Mouse (Mus musculus): ENCODE measurements at regions not wholly inside any gene's neighbourhood (a gene's known extent, or its start where the extent isn't known, plus 50 kb on each side); places are given as distances from the start of the nearest gene placed in this dataset.

GRCm38 (mm10) chr1:184281768-184282167, 247.7 kb upstream of the 1700056E22Rik start:
- no peak for TF ChIP-seq CTCF (IDR thresholded peaks at IDR 0.05; ENCODE audit: control insufficient read depth, insufficient read depth, insufficient read length)
- no peak for TF ChIP-seq MAX (IDR thresholded peaks at IDR 0.05)

All from C2C12 (cell line).